Mouse (Mus musculus) limb, embryonic 10.5 days (tissue): ENCODE results near the gene Gm12888. TPM values are rescaled to one million over a fixed set of nuclear protein-coding genes. Genes with fewer than 3 reads are reported as not detected.
"Not testable (repeated sequence)": the region's sequence is repeated elsewhere in the genome, so short reads cannot be mapped to it uniquely, and the experiment has no call there.

Experiments
- DNase-seq: peaks from one replicate; pipeline ENCODE4 v3.0.0-alpha.2; 2017; ENCODE audit warnings: low spot score
- H3K27ac ChIP-seq: fragments of 300-500 bp; sonication (generic); 2 replicates; pipeline ENCODE4 v1.5.1; 2016; ENCODE audit warnings: mild to moderate bottlenecking
- H3K27me3 ChIP-seq: fragments of 300-500 bp; sonication (generic); 2 replicates; pipeline ENCODE4 v1.6.1; 2016; ENCODE audit warnings: low read depth, mild to moderate bottlenecking; ENCODE audit not compliant: poor library complexity, severe bottlenecking
- H3K36me3 ChIP-seq: fragments of 300-500 bp; sonication (generic); 2 replicates; pipeline ENCODE4 v1.6.1; 2016; ENCODE audit warnings: mild to moderate bottlenecking, moderate library complexity
- H3K4me1 ChIP-seq: fragments of 300-500 bp; sonication (generic); 2 replicates; pipeline ENCODE4 v1.6.1; 2016
- H3K4me3 ChIP-seq: fragments of 300-500 bp; sonication (generic); 2 replicates; pipeline ENCODE4 v1.5.1; 2016; ENCODE audit warnings: mild to moderate bottlenecking, moderate library complexity
- H3K9me3 ChIP-seq: fragments of 300-500 bp; sonication (generic); replicated peaks from 2 replicates; pipeline ENCODE4 v1.6.1; 2016; ENCODE audit warnings: mild to moderate bottlenecking
- WGBS: fragments of 180-500 bp; shearing (Covaris S2); methylation state at CpG from one replicate; pipeline ENCODE4 v1.1.7; 2016; 5-methylcytosine and 5-hydroxymethylcytosine counted together
- polyA plus RNA-seq: library from polyadenylated mRNA; unstranded; fragments of >200 nt; fragmentation: Nextera tagmentation; extraction: Ambion mirVana; gene quantifications from 2 replicates; pipeline ENCODE4 v1.2.1, GENCODE M21; 2016

The Gm12888 gene
- not detected in 2 replicates for polyA plus RNA-seq

DNA sequence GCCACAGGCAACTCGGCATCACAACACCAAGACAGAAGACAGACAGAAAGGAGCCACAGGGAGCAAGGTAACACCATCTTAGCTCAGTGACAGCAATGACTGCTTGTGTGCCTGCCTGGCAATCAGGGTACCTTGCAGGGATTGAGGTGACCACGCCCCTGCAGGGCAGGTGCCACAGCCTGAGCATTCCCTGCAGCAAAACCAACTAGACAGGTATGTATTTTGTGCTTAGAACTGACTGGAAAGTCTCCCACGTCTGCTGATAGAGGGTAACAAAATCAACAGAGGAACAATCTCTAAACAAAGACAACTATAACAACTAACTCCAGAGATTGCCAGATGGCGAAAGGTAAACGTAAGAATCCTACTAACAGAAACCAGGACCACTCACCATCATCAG lies at the start of gene Gm12888:
Gene Gm12888, minus strand, starts transcription at position 101 of the 400 bp plus-strand sequence.
- H3K27me3 ChIP-seq, H3K4me1 ChIP-seq, H3K27ac ChIP-seq, H3K9me3 ChIP-seq, H3K36me3 ChIP-seq, H3K4me3 ChIP-seq, DNase-seq: not testable (repeated sequence)
- 67% methylated on average over 4 of the region's 5 CpGs for WGBS

Other genes starting within 250 kb of the Gm12888 start
- gene Zmpste24, start 226.7 kb downstream of the Gm12888 start, polyA plus RNA-seq: 26.3 and 26.4 TPM in 2 replicates
- gene Tmco2, start 215.7 kb downstream of the Gm12888 start, polyA plus RNA-seq: not detected in 2 replicates
- 24.8 and 29.3 TPM in 2 replicates for gene Rlf, start 109.8 kb downstream of the Gm12888 start, polyA plus RNA-seq
- not detected in 2 replicates for gene Gm12886, start 98.2 kb upstream of the Gm12888 start, polyA plus RNA-seq